Mouse (Mus musculus) thymus, adult 18-20 months (tissue): Measurements from ENCODE around the gene Lrtm2.
"Not testable (repeated sequence)": the region's sequence is repeated elsewhere in the genome, so short reads cannot be mapped to it uniquely, and the experiment has no call there.

Source experiments
- DNase-seq, 2 experiments: peaks; one replicate each; pipeline ENCODE4 v3.0.0; 2022; ENCODE audit warnings: mixed read lengths in 2 of 2

The Lrtm2 gene

GRCm38 (mm10) chr6:119330506-119330905 lies at the start of gene Lrtm2:
Lrtm2 (minus strand) TSS chr6:119330766.
- DNase-seq = peak; percentile 49 to 57

GRCm38 (mm10) chr6:119378631-119379030 lies 48.1 kb upstream of the Lrtm2 start:
- no peak for DNase-seq

- DNase-seq = no peak
Observed at GRCm38 (mm10) chr6:119377613-119378012, 47.0 kb upstream of the Lrtm2 start.

- no peak for DNase-seq
Observed at GRCm38 (mm10) chr6:119375035-119375434, 44.5 kb upstream of the Lrtm2 start.

- no peak for DNase-seq
Observed at GRCm38 (mm10) chr6:119373000-119373705, 42.6 kb upstream of the Lrtm2 start.

GRCm38 (mm10) chr6:119372237-119372636 lies 41.7 kb upstream of the Lrtm2 start:
- DNase-seq = no peak

- no peak for DNase-seq
Observed at GRCm38 (mm10) chr6:119371624-119372023, 41.1 kb upstream of the Lrtm2 start.

- DNase-seq = no peak
Observed at GRCm38 (mm10) chr6:119367382-119367781, 36.8 kb upstream of the Lrtm2 start.

GRCm38 (mm10) chr6:119366800-119367199 lies 36.2 kb upstream of the Lrtm2 start:
- not testable (repeated sequence) for DNase-seq

- no peak for DNase-seq
Observed at GRCm38 (mm10) chr6:119363593-119363992, 33.0 kb upstream of the Lrtm2 start.

GRCm38 (mm10) chr6:119360925-119361702 lies 30.5 kb upstream of the Lrtm2 start:
- no peak for DNase-seq

- DNase-seq = not testable (repeated sequence)
Observed at GRCm38 (mm10) chr6:119360250-119360649, 29.7 kb upstream of the Lrtm2 start.

GRCm38 (mm10) chr6:119358020-119358571 lies 27.5 kb upstream of the Lrtm2 start:
- DNase-seq = no peak

- DNase-seq = no peak
Observed at GRCm38 (mm10) chr6:119352501-119352900, 21.9 kb upstream of the Lrtm2 start.

- no peak for DNase-seq
Observed at GRCm38 (mm10) chr6:119351656-119352055, 21.1 kb upstream of the Lrtm2 start.

GRCm38 (mm10) chr6:119350703-119351198 lies 20.2 kb upstream of the Lrtm2 start:
- DNase-seq = no peak

GRCm38 (mm10) chr6:119348234-119348633 lies 17.7 kb upstream of the Lrtm2 start:
- peak; percentile 54 to 60 for DNase-seq

- no peak for DNase-seq
Observed at GRCm38 (mm10) chr6:119347813-119348212, 17.2 kb upstream of the Lrtm2 start.

- DNase-seq = no peak
Observed at GRCm38 (mm10) chr6:119346257-119346656, 15.7 kb upstream of the Lrtm2 start.

- DNase-seq = no peak
Observed at GRCm38 (mm10) chr6:119341409-119341808, 10.8 kb upstream of the Lrtm2 start.

- DNase-seq = no peak
Observed at GRCm38 (mm10) chr6:119338121-119338912, 7.8 kb upstream of the Lrtm2 start.

GRCm38 (mm10) chr6:119337287-119337686 lies 6.7 kb upstream of the Lrtm2 start:
- no peak for DNase-seq

GRCm38 (mm10) chr6:119336124-119336523 lies 5.6 kb upstream of the Lrtm2 start:
- DNase-seq = peak; percentile 63 to 78
